27 mouse cellular contexts compared by ENCODE assay signal in the genomic region with DNA sequence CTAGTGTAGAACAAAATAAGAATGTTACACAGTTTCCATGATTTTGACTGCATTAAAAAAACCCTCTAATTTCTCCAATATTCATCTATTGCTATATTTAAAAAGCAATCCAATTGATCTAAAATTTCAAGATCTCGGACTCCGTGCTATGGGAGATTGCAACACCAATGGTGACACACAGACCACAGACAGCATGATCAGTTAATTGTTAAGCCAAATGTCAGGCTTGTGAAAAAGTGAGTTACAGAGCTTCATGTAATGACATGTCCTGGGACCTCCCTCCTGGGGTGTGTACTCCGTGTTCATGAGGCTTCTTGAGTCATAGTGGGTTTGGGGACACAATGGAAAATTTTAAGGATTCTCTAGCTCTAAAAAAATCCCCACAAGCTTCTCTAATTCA. TPM values are rescaled to one million over a fixed set of nuclear protein-coding genes. Genes with fewer than 3 reads are reported as not detected.
DNase-seq lines count a peak whose midpoint lies in the region; ATAC-seq and TF ChIP-seq lines count a peak whose summit lies in the region.
"Had no signal": no experiment of that assay in that cellular context is flagged by ENCODE, and none has a peak within 500 bp of the region (broad histone marks: within the 10 kb centered on the region; RNA-seq: fewer than 3 reads in every experiment).

No protein-coding gene starts in this region.

- H3K9me3 ChIP-seq in embryonic facial prominence, embryonic 14.5 days (ENCODE audit: control insufficient read depth, low read length), result no peaks in the 10 kb centered on the region
- no peaks in the 10 kb centered on the region for H3K9me3 ChIP-seq in embryonic facial prominence, embryonic 10.5 days
- no peaks in the 10 kb centered on the region for H3K9me3 ChIP-seq in liver, postnatal 0 days (ENCODE audit: low read length)
- H3K9me3 ChIP-seq in liver, embryonic 11.5 days (ENCODE audit: control insufficient read depth, low read length), result no peaks in the 10 kb centered on the region
- H3K9me3 ChIP-seq: embryonic facial prominence, embryonic 13.5 days; forebrain, embryonic 13.5 days; forebrain, embryonic 15.5 days; G1E had no signal

- in situ Hi-C loops in Patski (cut with MboI; ENCODE audit: low pct_unique_long_range_greater_than_20kb), result no loop called here

- POLR2A ChIA-PET in Patski (lab: Charles Lee), result interaction anchor here (0.6 to 0.7 kb wide), 3 partner anchors 24 to 1887 kb away, joined by 3 read pairs; no protein-coding TSS in a partner anchor

- no peak overlapping the region for H3K4me2 ChIP-seq in embryonic facial prominence, embryonic 14.5 days (ENCODE audit: low read depth, low read length)
- no peak overlapping the region for H3K4me2 ChIP-seq in liver, postnatal 0 days (ENCODE audit: low read depth, low read length)
- no peak overlapping the region for H3K4me2 ChIP-seq in liver, embryonic 11.5 days
- H3K4me2 ChIP-seq in myocyte (ENCODE audit: low read depth), result no peak overlapping the region
- H3K4me2 ChIP-seq: embryonic facial prominence, embryonic 13.5 days; forebrain, embryonic 13.5 days; forebrain, embryonic 15.5 days had no signal

- no peak for TF ChIP-seq EP300 in liver, postnatal 0 days (IDR thresholded peaks at IDR 0.05; ENCODE audit: low read depth)

- no peak overlapping the region for H3K27ac ChIP-seq in embryonic facial prominence, embryonic 14.5 days (replicated peaks; ENCODE audit: low read depth, low read length)
- no peak overlapping the region for H3K27ac ChIP-seq in embryonic facial prominence, embryonic 10.5 days (replicated peaks)
- no peak overlapping the region for H3K27ac ChIP-seq in liver, postnatal 0 days (ENCODE audit: low read depth)
- no peak overlapping the region for H3K27ac ChIP-seq in liver, embryonic 11.5 days (ENCODE audit: low read depth, low read length)
- H3K27ac ChIP-seq: embryonic facial prominence, embryonic 13.5 days; forebrain, embryonic 13.5 days; forebrain, embryonic 15.5 days had no signal

- no peak overlapping the region for H3K4me3 ChIP-seq in embryonic facial prominence, embryonic 14.5 days (ENCODE audit: low read depth, low read length)
- H3K4me3 ChIP-seq in embryonic facial prominence, embryonic 10.5 days, result no peak overlapping the region
- H3K4me3 ChIP-seq in liver, postnatal 0 days (ENCODE audit: low read depth, low read length), result no peak overlapping the region
- H3K4me3 ChIP-seq in liver, embryonic 11.5 days (ENCODE audit: low read depth, low read length), result no peak overlapping the region
- H3K4me3 ChIP-seq in myocyte, result no peak overlapping the region
- H3K4me3 ChIP-seq: embryonic facial prominence, embryonic 13.5 days; forebrain, embryonic 13.5 days; forebrain, embryonic 15.5 days had no signal

- H3K9ac ChIP-seq in embryonic facial prominence, embryonic 14.5 days (ENCODE audit: low read depth, low read length), result no peak overlapping the region
- H3K9ac ChIP-seq in liver, postnatal 0 days (replicated peaks), result no peak overlapping the region
- no peak overlapping the region for H3K9ac ChIP-seq in liver, embryonic 11.5 days (ENCODE audit: low read depth, low read length)
- H3K9ac ChIP-seq: embryonic facial prominence, embryonic 13.5 days; forebrain, embryonic 13.5 days; forebrain, embryonic 15.5 days; forebrain, postnatal 0 days had no signal

- H3K36me3 ChIP-seq in embryonic facial prominence, embryonic 14.5 days (ENCODE audit: control insufficient read depth, insufficient read depth, low read length), result no peaks in the 10 kb centered on the region
- no peaks in the 10 kb centered on the region for H3K36me3 ChIP-seq in embryonic facial prominence, embryonic 10.5 days (replicated peaks)
- no peaks in the 10 kb centered on the region for H3K36me3 ChIP-seq in liver, postnatal 0 days (replicated peaks; ENCODE audit: insufficient read depth, low read length)
- no peaks in the 10 kb centered on the region for H3K36me3 ChIP-seq in liver, embryonic 11.5 days (ENCODE audit: control insufficient read depth, insufficient read depth, low read length)
- no peaks in the 10 kb centered on the region for H3K36me3 ChIP-seq in myocyte (ENCODE audit: control insufficient read depth, insufficient read depth)
- H3K36me3 ChIP-seq: embryonic facial prominence, embryonic 13.5 days; forebrain, embryonic 15.5 days; G1E had no signal

- H3K27me3 ChIP-seq in embryonic facial prominence, embryonic 14.5 days (replicated peaks; ENCODE audit: control insufficient read depth, insufficient read depth, low read length), result no peaks in the 10 kb centered on the region
- H3K27me3 ChIP-seq in embryonic facial prominence, embryonic 10.5 days (replicated peaks; ENCODE audit: low read depth, poor library complexity, severe bottlenecking), result no peaks in the 10 kb centered on the region
- no peaks in the 10 kb centered on the region for H3K27me3 ChIP-seq in liver, postnatal 0 days (ENCODE audit: insufficient read depth, low read length)
- H3K27me3 ChIP-seq in liver, embryonic 11.5 days (replicated peaks; ENCODE audit: control insufficient read depth, insufficient read depth, low read length), result no peaks in the 10 kb centered on the region
- H3K27me3 ChIP-seq in Patski (peaks cover 3% of the 10 kb centered on the region), myocyte (ENCODE audit: control insufficient read depth, insufficient read depth, insufficient read length) (no peaks in the 10 kb centered on the region)
- H3K27me3 ChIP-seq: CH12.LX; embryonic facial prominence, embryonic 13.5 days; forebrain, embryonic 13.5 days; forebrain, embryonic 15.5 days had no signal

- no peak for TF ChIP-seq POLR2A in myocyte (IDR thresholded peaks at IDR 0.05; ENCODE audit: insufficient read length, low read depth)

- H3ac ChIP-seq in myocyte (ENCODE audit: control insufficient read depth, insufficient read length), result no peak overlapping the region

- 86% methylated on average over 3 of the region's 3 CpGs for WGBS in embryonic facial prominence, embryonic 14.5 days
- WGBS in embryonic facial prominence, embryonic 10.5 days, result 88% methylated on average over 3 of the region's 3 CpGs
- WGBS in liver, postnatal 0 days (ENCODE audit: insufficient replicate concordance), result 51% methylated on average over 3 of the region's 3 CpGs
- 89% methylated on average over 3 of the region's 3 CpGs for WGBS in liver, embryonic 11.5 days

- TF ChIP-seq CTCF in liver, postnatal 0 days (IDR thresholded peaks at IDR 0.05; ENCODE audit: low read depth), result no peak
- TF ChIP-seq CTCF in Patski (IDR thresholded peaks at IDR 0.05), result no peak

- no peaks in the 10 kb centered on the region for H3K79me2 ChIP-seq in myocyte (ENCODE audit: control insufficient read depth, insufficient read depth)

- no peak for ATAC-seq in embryonic facial prominence, embryonic 14.5 days (ENCODE audit: low read depth)
- ATAC-seq in liver, postnatal 0 days, result 0 out of 2 replicates have a peak, but pooled peaks have one; percentile 53
- no peak for ATAC-seq in liver, embryonic 11.5 days (replicated peaks; ENCODE audit: low FRiP score)
- peak; percentile 19 for ATAC-seq in Patski
- ATAC-seq: CD4-positive, CD25-positive, alpha-beta regulatory T cell, adult 4 months; forebrain, embryonic 13.5 days; forebrain, embryonic 15.5 days; forebrain, postnatal 0 days had no signal

- CTCF ChIA-PET in Patski (lab: Charles Lee), result interaction anchor here (0.8 to 1.3 kb wide), 4 partner anchors 9 to 291 kb away, joined by 3 to 5 read pairs (median 4); no protein-coding TSS in a partner anchor

- peak; percentile 1 for DNase-seq in embryonic facial prominence, embryonic 14.5 days (ENCODE audit: low spot score)
- DNase-seq in embryonic facial prominence, embryonic 10.5 days (ENCODE audit: low spot score), result no peak
- DNase-seq in liver, postnatal 0 days, result no peak
- DNase-seq in liver, embryonic 11.5 days (ENCODE audit: low spot score), result no peak
- no peak for DNase-seq in Patski (ENCODE audit: low read depth, low spot score)
- DNase-seq in c-Kit-positive CD71-positive TER-119-positive erythroid progenitor cells, embryonic 14.5 days (ENCODE audit: low spot score), result no peak
- DNase-seq in thymus, postnatal 4 days, result no peak
- DNase-seq: adrenal gland, adult 2 months; adrenal gland, postnatal 10 days; adrenal gland, postnatal 25 days; cerebellum, adult 11-12 months; cerebellum, adult 2 months; cerebellum, adult 9-10 months; cerebellum, postnatal 10 days; cerebellum, postnatal 25 days; forebrain, postnatal 0 days had no signal

- H3K4me1 ChIP-seq in embryonic facial prominence, embryonic 14.5 days (ENCODE audit: control insufficient read depth, insufficient read depth, low read length), result no peaks in the 10 kb centered on the region
- H3K4me1 ChIP-seq in embryonic facial prominence, embryonic 10.5 days, result no peaks in the 10 kb centered on the region
- no peaks in the 10 kb centered on the region for H3K4me1 ChIP-seq in liver, postnatal 0 days (ENCODE audit: insufficient read depth)
- H3K4me1 ChIP-seq in liver, embryonic 11.5 days (replicated peaks; ENCODE audit: control insufficient read depth, insufficient read depth, low read length), result no peaks in the 10 kb centered on the region
- H3K4me1 ChIP-seq: embryonic facial prominence, embryonic 13.5 days; forebrain, embryonic 13.5 days; forebrain, embryonic 15.5 days had no signal

RNA-seq across cellular contexts. Expression of a gene that starts 1.6 kb away (rescaled TPM):
- 3.4 and 12.9 TPM in 2 replicates for polyA plus RNA-seq in embryonic facial prominence, embryonic 14.5 days (2014; fragmentation: Nextera tagmentation; extraction: Ambion mirVana)
- not detected in 2 replicates for polyA plus RNA-seq in embryonic facial prominence, embryonic 10.5 days (2016; fragmentation: Nextera tagmentation; extraction: Ambion mirVana)
- polyA plus RNA-seq in liver, postnatal 0 days (2015; fragmentation: Nextera tagmentation; extraction: Ambion mirVana), result not detected in 2 replicates
- polyA plus RNA-seq in liver, embryonic 11.5 days (2014; fragmentation: Nextera tagmentation; extraction: Ambion mirVana), result not detected in 2 replicates
- polyA plus RNA-seq in Patski (2021) (0.19 TPM), myocyte (2012; fragmentation: generic; extraction: Trizol) (0.05 TPM)
- polyA plus RNA-seq: adrenal gland, adult 2 months; CD4-positive, CD25-positive, alpha-beta regulatory T cell, adult 4 months; cerebellum, adult 2 months; cortical plate, adult 2 months; embryonic facial prominence, embryonic 11.5 days; forebrain, embryonic 11.5 days; forebrain, embryonic 13.5 days; forebrain, embryonic 15.5 days; forebrain, postnatal 0 days; G1E had no signal

RNA-seq across cellular contexts. Expression of a gene that starts 7.8 kb away (rescaled TPM):
- polyA plus RNA-seq in embryonic facial prominence, embryonic 14.5 days (2014; fragmentation: Nextera tagmentation; extraction: Ambion mirVana), result 0.29 TPM in 1 of 2 replicates, not detected in the other
- polyA plus RNA-seq in embryonic facial prominence, embryonic 10.5 days (2016; fragmentation: Nextera tagmentation; extraction: Ambion mirVana), result not detected in 2 replicates
- polyA plus RNA-seq in liver, postnatal 0 days (2015; fragmentation: Nextera tagmentation; extraction: Ambion mirVana), result 0.18 TPM in 1 of 2 replicates, not detected in the other
- not detected in 2 replicates for polyA plus RNA-seq in liver, embryonic 11.5 days (2014; fragmentation: Nextera tagmentation; extraction: Ambion mirVana)
- polyA plus RNA-seq in Patski (2021), result not detected
- 2.8 TPM for polyA plus RNA-seq in myocyte (2012; fragmentation: generic; extraction: Trizol)
- polyA plus RNA-seq: adrenal gland, adult 2 months; brain, embryonic 14.5 days; CD4-positive, CD25-positive, alpha-beta regulatory T cell, adult 4 months; cerebellum, adult 2 months; cortical plate, adult 2 months; embryonic facial prominence, embryonic 11.5 days; embryonic facial prominence, embryonic 13.5 days; forebrain, embryonic 11.5 days; forebrain, embryonic 13.5 days; forebrain, embryonic 15.5 days; forebrain, postnatal 0 days; G1E had no signal

RNA-seq across cellular contexts. Expression of a gene that starts 11.0 kb away (rescaled TPM):
- polyA plus RNA-seq in embryonic facial prominence, embryonic 14.5 days (2014; fragmentation: Nextera tagmentation; extraction: Ambion mirVana), result 6.1 and 6.2 TPM in 2 replicates
- polyA plus RNA-seq in embryonic facial prominence, embryonic 10.5 days (2016; fragmentation: Nextera tagmentation; extraction: Ambion mirVana), result 10.3 and 10.6 TPM in 2 replicates
- 4.1 and 4.5 TPM in 2 replicates for polyA plus RNA-seq in liver, postnatal 0 days (2015; fragmentation: Nextera tagmentation; extraction: Ambion mirVana)
- 7.2 and 9.1 TPM in 2 replicates for polyA plus RNA-seq in liver, embryonic 11.5 days (2014; fragmentation: Nextera tagmentation; extraction: Ambion mirVana)
- polyA plus RNA-seq in Patski (2021) (11.3 TPM), myocyte (2012; fragmentation: generic; extraction: Trizol) (13.6 TPM)

RNA-seq across cellular contexts. Expression of a gene that starts 18.3 kb away (rescaled TPM):
- 0.45 and 4.9 TPM in 2 replicates for polyA plus RNA-seq in embryonic facial prominence, embryonic 14.5 days (2014; fragmentation: Nextera tagmentation; extraction: Ambion mirVana)
- not detected in 2 replicates for polyA plus RNA-seq in embryonic facial prominence, embryonic 10.5 days (2016; fragmentation: Nextera tagmentation; extraction: Ambion mirVana)
- not detected in 2 replicates for polyA plus RNA-seq in liver, postnatal 0 days (2015; fragmentation: Nextera tagmentation; extraction: Ambion mirVana)
- polyA plus RNA-seq in liver, embryonic 11.5 days (2014; fragmentation: Nextera tagmentation; extraction: Ambion mirVana), result not detected in 2 replicates
- polyA plus RNA-seq in Patski (2021), result not detected
- polyA plus RNA-seq in myocyte (2012; fragmentation: generic; extraction: Trizol), result not detected
- polyA plus RNA-seq: adrenal gland, adult 2 months; brain, embryonic 14.5 days; CD4-positive, CD25-positive, alpha-beta regulatory T cell, adult 4 months; cerebellum, adult 2 months; cortical plate, adult 2 months; embryonic facial prominence, embryonic 11.5 days; embryonic facial prominence, embryonic 13.5 days; forebrain, embryonic 11.5 days; forebrain, embryonic 13.5 days; forebrain, embryonic 15.5 days; forebrain, postnatal 0 days; G1E had no signal

RNA-seq across cellular contexts. Expression of a gene that starts 22.3 kb away (rescaled TPM):
- polyA plus RNA-seq in embryonic facial prominence, embryonic 14.5 days (2014; fragmentation: Nextera tagmentation; extraction: Ambion mirVana), result not detected in 2 replicates
- polyA plus RNA-seq in embryonic facial prominence, embryonic 10.5 days (2016; fragmentation: Nextera tagmentation; extraction: Ambion mirVana), result not detected in 2 replicates
- not detected in 2 replicates for polyA plus RNA-seq in liver, postnatal 0 days (2015; fragmentation: Nextera tagmentation; extraction: Ambion mirVana)
- not detected in 2 replicates for polyA plus RNA-seq in liver, embryonic 11.5 days (2014; fragmentation: Nextera tagmentation; extraction: Ambion mirVana)
- polyA plus RNA-seq in Patski (2021), result not detected
- polyA plus RNA-seq in myocyte (2012; fragmentation: generic; extraction: Trizol), result not detected
- polyA plus RNA-seq: adrenal gland, adult 2 months; brain, embryonic 14.5 days; CD4-positive, CD25-positive, alpha-beta regulatory T cell, adult 4 months; cerebellum, adult 2 months; cortical plate, adult 2 months; embryonic facial prominence, embryonic 11.5 days; embryonic facial prominence, embryonic 13.5 days; forebrain, embryonic 11.5 days; forebrain, embryonic 13.5 days; forebrain, embryonic 15.5 days; forebrain, postnatal 0 days; G1E had no signal

Comparison
In these comparisons a context has a peak if more than half of its experiments do, and no peak if none do; other contexts are left out.
1. ATAC-seq: peak in liver, postnatal 0 days (single experiment) and Patski (single experiment); none in embryonic facial prominence, embryonic 14.5 days (single experiment) and liver, embryonic 11.5 days (single experiment).